Mouse (Mus musculus) liver, adult 2 months (tissue): ENCODE results near the gene Pan3. TPM values are rescaled to one million over a fixed set of nuclear protein-coding genes. Genes with fewer than 3 reads are reported as not detected.

ENCODE experiments used
- DNase-seq: peaks from one replicate; pipeline ENCODE4 v3.0.0-alpha.2; 2011; ENCODE audit warnings: low read depth, low spot score; ENCODE audit errors: extremely low read depth
- H3K27ac ChIP-seq: fragments of 200-500 bp; replicated peaks from 2 replicates; pipeline ENCODE4 v1.5.1; 2012; ENCODE audit warnings: low read depth, mild to moderate bottlenecking, control low read depth, inconsistent platforms, low read length; ENCODE audit not compliant: insufficient read depth
- H3K27me3 ChIP-seq: fragments of 200-500 bp; 2 replicates; pipeline ENCODE4 v1.6.1; 2012; ENCODE audit warnings: mild to moderate bottlenecking, moderate library complexity, low read length, inconsistent platforms; ENCODE audit not compliant: control insufficient read depth, insufficient read depth
- H3K36me3 ChIP-seq: fragments of 200-500 bp; 2 replicates; pipeline ENCODE4 v1.6.1; 2012; ENCODE audit warnings: low read length, inconsistent platforms; ENCODE audit not compliant: control insufficient read depth, insufficient read depth
- H3K4me1 ChIP-seq: fragments of 200-500 bp; 2 replicates; pipeline ENCODE4 v1.6.1; 2011; ENCODE audit warnings: low read length; ENCODE audit not compliant: control insufficient read depth, insufficient read depth
- H3K4me3 ChIP-seq: fragments of 200-500 bp; 2 replicates; pipeline ENCODE4 v1.5.1; 2011; ENCODE audit warnings: low read depth, mild to moderate bottlenecking, control low read depth, low read length, moderate library complexity; ENCODE audit not compliant: insufficient read depth
- H3K79me2 ChIP-seq: fragments of 200-500 bp; 2 replicates; pipeline ENCODE4 v1.6.1; 2012; ENCODE audit warnings: inconsistent platforms, mild to moderate bottlenecking, low read length, moderate library complexity; ENCODE audit not compliant: control insufficient read depth, insufficient read depth
- H3K9ac ChIP-seq: fragments of 200-500 bp; 2 replicates; pipeline ENCODE4 v1.6.1; 2012; ENCODE audit warnings: low read depth, mild to moderate bottlenecking, control low read depth, inconsistent platforms, low read length
- CTCF ChIP-seq: fragments of 200-500 bp; IDR thresholded peaks from 2 replicates; pipeline ENCODE4 v1.5.1; 2011; ENCODE audit warnings: low read depth, low read length, control low read depth
- POLR2A ChIP-seq: fragments of 200-500 bp; IDR thresholded peaks from 2 replicates; pipeline ENCODE4 v1.6.1; 2011; ENCODE audit warnings: low read length, control low read depth; ENCODE audit not compliant: insufficient read depth; ENCODE audit errors: extremely low read depth
- WGBS: fragments of 180-500 bp; shearing (Covaris S2); methylation state at CpG from one replicate; pipeline ENCODE4 v1.1.7; 2018; 5-methylcytosine and 5-hydroxymethylcytosine counted together
- polyA plus RNA-seq: library from polyadenylated mRNA; depleted of rRNA; stranded (reverse); fragments of >200 nt; gene quantifications from 2 replicates; pipeline ENCODE4 v1.2.3, GENCODE M21; 2012
- total RNA-seq: library from RNA; depleted of rRNA; stranded (reverse); fragments of >200 nt; gene quantifications from 2 replicates; pipeline ENCODE4 v1.2.3, GENCODE M21; 2014

The Pan3 gene
- total and polyA plus RNA-seq, 2 experiments = 11.6 to 47.1 TPM

GRCm38 (mm10) chr5:147406135-147406534 lies 23.8 kb upstream of the Pan3 start:
- WGBS = 79% methylated on average over 5 of the region's 5 CpGs
- Histone ChIP-seq H3K27ac (no peak overlapping the region), H3K4me1 (no peaks in the 10 kb centered on the region), H3K27me3 (peaks cover under 1% of the 10 kb centered on the region; the same call in 1 of the 2 replicates), H3K36me3 (no peaks in the 10 kb centered on the region), H3K4me3 (no peak overlapping the region), H3K9ac (no peak overlapping the region), H3K79me2 (no peaks in the 10 kb centered on the region)
- DNase-seq = no peak
- no peak for TF ChIP-seq POLR2A
- no peak for TF ChIP-seq CTCF

- peak overlapping the region; percentile 37 for H3K4me3 ChIP-seq
- H3K9ac ChIP-seq = no peak overlapping the region
- no peaks in the 10 kb centered on the region for H3K27me3 ChIP-seq
- WGBS = 52% methylated on average over 29 of the region's 29 CpGs
- DNase-seq = no peak
- no peaks in the 10 kb centered on the region for H3K79me2 ChIP-seq
- H3K36me3 ChIP-seq = no peaks in the 10 kb centered on the region
- H3K27ac ChIP-seq = no peak overlapping the region
- H3K4me1 ChIP-seq = no peaks in the 10 kb centered on the region
- TF ChIP-seq CTCF (no peak), POLR2A (no peak)
Measured at GRCm38 (mm10) chr5:147408731-147409130, 21.2 kb upstream of the Pan3 start.

- Histone ChIP-seq H3K27ac (no peak overlapping the region), H3K27me3 (no peaks in the 10 kb centered on the region), H3K4me1 (no peaks in the 10 kb centered on the region), H3K36me3 (no peaks in the 10 kb centered on the region), H3K4me3 (no peak overlapping the region), H3K79me2 (no peaks in the 10 kb centered on the region), H3K9ac (no peak overlapping the region)
- 90% methylated on average over 6 of the region's 6 CpGs for WGBS
- TF ChIP-seq POLR2A (no peak), CTCF (no peak)
- no peak for DNase-seq
Measured at GRCm38 (mm10) chr5:147410585-147410984, 19.4 kb upstream of the Pan3 start.

GRCm38 (mm10) chr5:147417986-147418385 lies 12.0 kb upstream of the Pan3 start:
- no peaks in the 10 kb centered on the region for H3K36me3 ChIP-seq

GRCm38 (mm10) chr5:147418394-147419121 lies 11.4 kb upstream of the Pan3 start:
- H3K79me2 ChIP-seq = no peaks in the 10 kb centered on the region
- no peaks in the 10 kb centered on the region for H3K36me3 ChIP-seq
- no peak overlapping the region for H3K27ac ChIP-seq
- no peak overlapping the region for H3K9ac ChIP-seq
- H3K27me3 ChIP-seq = no peaks in the 10 kb centered on the region
- TF ChIP-seq CTCF (peak; percentile 73), POLR2A (no peak)
- H3K4me1 ChIP-seq = no peaks in the 10 kb centered on the region
- no peak for DNase-seq
- no peak overlapping the region for H3K4me3 ChIP-seq
- WGBS = 55% methylated on average over 10 of the region's 10 CpGs

More at GRCm38 (mm10) chr5:147417986-147418385, 12.0 kb upstream of the Pan3 start:
- Histone ChIP-seq H3K4me1 (no peaks in the 10 kb centered on the region), H3K27ac (no peak overlapping the region), H3K9ac (no peak overlapping the region), H3K79me2 (no peaks in the 10 kb centered on the region), H3K4me3 (no peak overlapping the region), H3K27me3 (no peaks in the 10 kb centered on the region)
- no peak for TF ChIP-seq POLR2A
- no peak for TF ChIP-seq CTCF
- WGBS = 80% methylated on average over 1 of the region's 1 CpGs
- DNase-seq = no peak

GRCm38 (mm10) chr5:147423612-147424011 lies 6.3 kb upstream of the Pan3 start:
- DNase-seq = no peak
- Histone ChIP-seq H3K4me3 (no peak overlapping the region), H3K27ac (no peak overlapping the region), H3K4me1 (no peaks in the 10 kb centered on the region), H3K9ac (no peak overlapping the region), H3K27me3 (no peaks in the 10 kb centered on the region), H3K79me2 (no peaks in the 10 kb centered on the region), H3K36me3 (no peaks in the 10 kb centered on the region)
- WGBS = 65% methylated on average over 6 of the region's 6 CpGs
- TF ChIP-seq POLR2A (no peak), CTCF (no peak)
